Mouse (Mus musculus) olfactory bulb, adult 2 months (tissue): Measurements from ENCODE around the gene Bhlha15.

Source experiments
- CTCF ChIP-seq: fragments of 200-500 bp; IDR thresholded peaks from 2 replicates; pipeline ENCODE4 v1.5.1; 2012; ENCODE audit warnings: low read depth, mild to moderate bottlenecking, low read length, moderate library complexity; ENCODE audit not compliant: insufficient read depth
- POLR2A ChIP-seq: fragments of 200-500 bp; IDR thresholded peaks from 2 replicates; pipeline ENCODE4 v1.6.1; 2012; ENCODE audit warnings: mild to moderate bottlenecking, low read depth, low read length, moderate library complexity; ENCODE audit not compliant: insufficient read depth

GRCm38 (mm10) chr5:144146898-144147297, 43.2 kb upstream of the Bhlha15 start:
- TF ChIP-seq POLR2A = no peak
- TF ChIP-seq CTCF = no peak
